Mouse (Mus musculus): ENCODE measurements at regions not wholly inside any gene's neighbourhood (a gene's known extent, or its start where the extent isn't known, plus 50 kb on each side); places are given as distances from the start of the nearest gene placed in this dataset.

- TF ChIP-seq CTCF (IDR thresholded peaks at IDR 0.05; ENCODE audit: control insufficient read depth, insufficient read depth, low read length) (no peak), POLR2A (IDR thresholded peaks at IDR 0.05; ENCODE audit: borderline replicate concordance, control insufficient read depth, low read depth, low read length) (no peak)
Measured at GRCm38 (mm10) chr9:23156820-23157570, 65.9 kb upstream of the Bmper start.

Data from bone marrow, adult 2 months (tissue).